Mouse (Mus musculus) heart, embryonic 13.5 days (tissue): ENCODE data around the gene Aire. TPM values are rescaled to one million over a fixed set of nuclear protein-coding genes. Genes with fewer than 3 reads are reported as not detected.

Experiments used
- ATAC-seq: fragments of 200-750 bp; cut with Nextera tagmentation; 2 replicates; pipeline ENCODE4 v1.8.0; 2017; ENCODE audit warnings: moderate TSS enrichment; ENCODE audit not compliant: insufficient number of reproducible peaks, low FRiP score, low TSS enrichment; ENCODE audit errors: extremely low read depth
- H3K27ac ChIP-seq: fragments of 300-500 bp; sonication (generic); replicated peaks from 2 replicates; pipeline ENCODE4 v1.5.1; 2015; ENCODE audit warnings: moderate library complexity, mild to moderate bottlenecking, inconsistent platforms
- H3K27me3 ChIP-seq: fragments of 300-500 bp; sonication (generic); replicated peaks from 2 replicates; pipeline ENCODE4 v1.6.1; 2015; ENCODE audit warnings: mild to moderate bottlenecking, inconsistent platforms
- H3K36me3 ChIP-seq: fragments of 300-500 bp; sonication (generic); 2 replicates; pipeline ENCODE4 v1.6.1; 2015; ENCODE audit warnings: mild to moderate bottlenecking, inconsistent platforms
- H3K4me1 ChIP-seq: fragments of 300-500 bp; sonication (generic); 2 replicates; pipeline ENCODE4 v1.6.1; 2015; ENCODE audit warnings: inconsistent platforms
- H3K4me2 ChIP-seq: fragments of 300-500 bp; sonication (generic); 2 replicates; pipeline ENCODE4 v1.6.1; 2015; ENCODE audit warnings: inconsistent platforms, mild to moderate bottlenecking, moderate library complexity
- H3K4me3 ChIP-seq: fragments of 300-500 bp; sonication (generic); 2 replicates; pipeline ENCODE4 v1.5.1; 2015; ENCODE audit warnings: moderate library complexity, mild to moderate bottlenecking, inconsistent platforms
- H3K9ac ChIP-seq: fragments of 300-500 bp; sonication (generic); 2 replicates; pipeline ENCODE4 v1.6.1; 2015; ENCODE audit warnings: inconsistent platforms, mild to moderate bottlenecking, moderate library complexity
- H3K9me3 ChIP-seq: fragments of 300-500 bp; sonication (generic); 2 replicates; pipeline ENCODE4 v1.6.1; 2016; ENCODE audit warnings: inconsistent platforms
- whole genome bisulfite sequencing: fragments of 180-500 bp; shearing (Covaris S2); methylation state at CpG from one replicate; pipeline ENCODE4 v1.1.7; 2015; ENCODE audit warnings: mixed read lengths; 5-methylcytosine and 5-hydroxymethylcytosine counted together
- polyA plus RNA-seq: library from polyadenylated mRNA; unstranded; fragments of >200 nt; fragmentation: Nextera tagmentation; extraction: Ambion mirVana; gene quantifications from 2 replicates; pipeline ENCODE4 v1.2.1, GENCODE M21; 2015

Aire gene
- polyA plus RNA-seq, 1 experiment from 2014 or later = not detected

DNA sequence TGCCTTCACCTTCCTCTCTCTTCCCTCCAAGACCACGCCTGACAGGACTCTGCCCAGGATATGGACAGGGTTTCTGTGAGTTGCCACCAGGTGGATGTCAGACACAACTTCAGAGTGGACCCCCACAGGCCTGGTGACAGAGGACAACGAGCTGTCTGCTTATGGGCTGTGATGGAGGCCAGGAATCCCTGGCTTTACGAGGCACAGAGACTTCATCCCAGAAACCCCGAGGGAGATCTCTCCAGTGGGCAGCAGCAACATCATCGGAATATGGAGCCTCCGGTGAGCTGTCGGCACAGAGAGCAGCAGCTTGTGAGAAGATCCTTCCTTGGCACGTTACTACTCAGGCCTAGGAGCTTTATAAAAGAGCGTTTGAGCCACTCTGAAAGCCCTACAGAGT is 34.5 kb upstream of the Aire start:
- Histone ChIP-seq H3K4me3 (no peak overlapping the region), H3K27me3 (0 out of 2 replicates have a peak, but pooled peaks cover 5% of the 10 kb centered on the region), H3K27ac (no peak overlapping the region), H3K4me2 (no peak overlapping the region), H3K9me3 (no peaks in the 10 kb centered on the region), H3K9ac (no peak overlapping the region), H3K36me3 (peaks cover 5% of the 10 kb centered on the region; the same call in 1 of the 2 replicates), H3K4me1 (no peaks in the 10 kb centered on the region)
- WGBS = 60% methylated on average over 9 of the region's 9 CpGs
- ATAC-seq = no peak

DNA sequence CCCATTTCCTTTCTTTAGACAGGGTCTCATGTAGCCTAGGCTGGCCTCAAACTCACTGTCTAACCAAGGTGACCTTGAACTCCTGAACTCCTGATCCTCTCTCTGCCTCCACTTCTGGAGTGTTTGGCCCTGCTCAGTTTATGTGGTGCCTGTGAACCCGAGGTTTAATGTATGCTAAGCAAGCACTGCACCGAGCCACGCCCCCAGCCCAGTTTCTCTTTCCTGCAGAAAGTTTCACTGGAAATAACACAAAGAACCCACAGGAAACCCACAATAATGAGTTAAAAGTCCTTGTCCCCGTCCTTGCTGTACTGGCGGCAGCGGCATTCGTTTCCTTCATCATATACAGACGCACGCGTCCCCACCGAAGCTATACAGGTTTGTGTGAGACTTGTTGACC is 31.6 kb upstream of the Aire start:
- no peaks in the 10 kb centered on the region for H3K9me3 ChIP-seq
- peaks cover 5% of the 10 kb centered on the region; the same call in 1 of the 2 replicates for H3K36me3 ChIP-seq
- H3K27ac ChIP-seq = no peak overlapping the region
- H3K4me3 ChIP-seq = no peak overlapping the region
- no peak overlapping the region for H3K4me2 ChIP-seq
- H3K4me1 ChIP-seq = 0 out of 2 replicates have a peak, but pooled peaks cover under 1% of the 10 kb centered on the region
- H3K27me3 ChIP-seq = peaks cover 22% of the 10 kb centered on the region
- ATAC-seq = no peak
- 74% methylated on average over 11 of the region's 11 CpGs for WGBS
- H3K9ac ChIP-seq = no peak overlapping the region

GRCm38 (mm10) chr10:78074151-78074550 is 30.7 kb upstream of the Aire start:
- ATAC-seq = no peak
- WGBS = 66% methylated on average over 4 of the region's 4 CpGs
- Histone ChIP-seq H3K4me2 (no peak overlapping the region), H3K4me3 (no peak overlapping the region), H3K9me3 (no peaks in the 10 kb centered on the region), H3K27ac (no peak overlapping the region), H3K4me1 (0 out of 2 replicates have a peak, but pooled peaks cover 5% of the 10 kb centered on the region), H3K36me3 (peaks cover 5% of the 10 kb centered on the region; the same call in 1 of the 2 replicates), H3K9ac (no peak overlapping the region), H3K27me3 (peaks cover 20% of the 10 kb centered on the region)

DNA sequence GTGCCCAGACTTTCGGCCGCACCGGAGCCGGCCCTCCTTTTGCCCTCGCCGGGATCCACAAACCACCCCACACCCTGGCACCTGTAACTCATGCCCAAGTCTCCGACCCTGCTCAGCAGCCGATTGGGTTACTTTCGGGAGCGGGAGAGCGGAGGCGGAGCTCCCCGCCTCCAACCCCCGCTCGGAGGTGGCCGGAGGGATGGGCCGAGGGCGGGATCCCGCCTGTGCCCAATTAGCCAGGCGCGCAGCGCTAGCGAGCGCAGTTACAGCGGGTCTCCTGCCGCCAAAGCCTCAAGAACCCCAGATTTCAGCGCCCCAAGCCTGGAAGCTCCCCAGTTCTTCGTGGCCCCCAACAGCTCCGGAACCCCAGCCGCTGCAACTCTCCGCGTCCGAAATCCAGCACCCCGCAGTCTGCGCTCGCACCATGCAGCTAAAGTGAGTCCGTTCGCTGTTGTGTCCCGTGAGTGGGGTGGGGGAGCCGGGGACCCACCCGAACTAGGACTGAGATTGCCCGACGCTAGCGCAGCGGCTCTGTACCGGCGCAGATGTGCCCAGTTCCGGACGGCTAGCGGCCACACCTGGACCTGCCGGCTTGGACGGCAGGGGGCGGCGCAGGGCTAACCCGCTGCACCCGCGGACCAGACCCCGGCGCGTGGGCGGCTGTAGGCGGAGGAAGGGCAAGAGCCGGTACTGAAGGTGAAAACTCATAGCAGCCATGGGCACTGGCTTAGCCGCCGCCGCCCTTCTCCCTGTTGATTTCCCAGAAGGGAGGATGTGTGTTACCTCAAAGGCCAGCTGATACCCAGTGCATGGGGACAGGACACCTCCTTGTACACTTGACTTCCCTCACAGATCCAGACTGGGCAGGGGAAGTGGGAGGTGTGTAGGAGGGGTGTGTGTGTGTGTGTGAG is 25.9 kb upstream of the Aire start, which contains the start of gene Icosl:
Gene Icosl (plus strand): TSS at position 202 of the 911 bp plus-strand sequence.
- Histone ChIP-seq H3K27ac (no peak within 1 kb of the TSS), H3K9ac (peak within 1 kb of the TSS; percentile 85), H3K36me3 (no peaks in the 10 kb centered on the region), H3K4me1 (peaks cover 9% of the 10 kb centered on the region), H3K4me2 (peak within 1 kb of the TSS; percentile 100), H3K9me3 (no peaks in the 10 kb centered on the region), H3K4me3 (peak within 1 kb of the TSS; percentile 74), H3K27me3 (peaks cover 38% of the 10 kb centered on the region)
- under 1% methylated on average over 66 of the region's 66 CpGs for WGBS
- ATAC-seq = peak; percentile 79

DNA sequence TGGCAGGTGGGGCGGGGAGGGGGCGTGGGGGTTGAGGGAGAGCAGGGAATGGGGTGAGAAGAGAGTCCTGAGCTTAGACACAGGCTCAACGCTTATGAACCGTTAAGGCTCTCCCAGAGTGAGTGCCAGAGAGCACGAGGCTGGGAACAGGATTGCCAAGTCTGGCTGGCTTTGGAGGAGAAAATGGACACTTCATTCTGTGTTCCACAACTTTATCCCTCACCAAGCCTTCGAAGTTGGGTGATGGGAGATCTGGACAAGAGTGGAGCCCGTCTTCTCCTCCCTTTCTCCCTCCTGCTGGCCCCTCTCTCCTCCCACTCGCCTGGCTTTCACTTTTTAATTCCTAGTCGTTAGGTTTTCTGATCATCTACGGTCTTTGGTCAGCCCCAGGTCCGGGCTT is 25.1 kb upstream of the Aire start:
- peak overlapping the region; percentile 85 for H3K9ac ChIP-seq
- WGBS = 19% methylated on average over 11 of the region's 11 CpGs
- H3K4me3 ChIP-seq = peak overlapping the region; percentile 74
- peak overlapping the region; percentile 100 for H3K4me2 ChIP-seq
- H3K36me3 ChIP-seq = no peaks in the 10 kb centered on the region
- H3K27ac ChIP-seq = no peak overlapping the region
- H3K9me3 ChIP-seq = no peaks in the 10 kb centered on the region
- peaks cover 9% of the 10 kb centered on the region for H3K4me1 ChIP-seq
- ATAC-seq = no peak
- H3K27me3 ChIP-seq = peaks cover 38% of the 10 kb centered on the region

- 34% methylated on average over 4 of the region's 4 CpGs for WGBS
These were observed 23.8 kb upstream of the Aire start for GRCm38 (mm10) chr10:78067226-78067625.

GRCm38 (mm10) chr10:78063122-78063521 is 19.7 kb upstream of the Aire start:
- Histone ChIP-seq H3K9ac (no peak overlapping the region), H3K4me3 (no peak overlapping the region), H3K27ac (no peak overlapping the region), H3K36me3 (no peaks in the 10 kb centered on the region), H3K4me2 (no peak overlapping the region), H3K4me1 (no peaks in the 10 kb centered on the region), H3K9me3 (no peaks in the 10 kb centered on the region), H3K27me3 (peaks cover 10% of the 10 kb centered on the region)
- no peak for ATAC-seq
- WGBS = 71% methylated on average over 9 of the region's 9 CpGs

More at GRCm38 (mm10) chr10:78067226-78067625, 23.8 kb upstream of the Aire start:
- no peak for ATAC-seq
- Histone ChIP-seq H3K4me3 (no peak overlapping the region), H3K36me3 (no peaks in the 10 kb centered on the region), H3K27ac (no peak overlapping the region), H3K9me3 (no peaks in the 10 kb centered on the region), H3K27me3 (peaks cover 38% of the 10 kb centered on the region), H3K9ac (no peak overlapping the region), H3K4me1 (peaks cover 9% of the 10 kb centered on the region), H3K4me2 (no peak overlapping the region)

DNA sequence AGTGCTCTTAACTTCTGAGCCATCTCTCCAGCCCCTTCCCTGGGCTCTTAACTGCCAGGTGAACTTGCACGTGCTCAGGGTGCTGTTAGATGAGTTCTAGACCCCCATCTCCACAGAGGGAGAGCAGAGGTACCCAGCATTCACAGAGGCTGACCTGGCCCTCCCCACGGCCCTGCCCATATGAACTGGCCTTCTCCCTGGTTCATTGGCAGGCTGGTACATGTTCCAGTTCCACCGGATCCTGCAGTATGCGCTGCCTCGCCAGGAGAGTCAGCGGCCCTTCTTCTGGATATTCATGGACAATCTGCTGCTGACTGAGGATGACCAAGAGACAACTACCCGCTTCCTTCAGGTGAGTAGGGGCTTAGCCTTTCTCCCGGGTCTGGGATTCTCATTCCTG is 13.6 kb upstream of the Aire start:
- Histone ChIP-seq H3K4me2 (no peak overlapping the region), H3K4me1 (no peaks in the 10 kb centered on the region), H3K9me3 (no peaks in the 10 kb centered on the region), H3K27me3 (peaks cover 8% of the 10 kb centered on the region; the same call in 1 of the 2 replicates), H3K4me3 (no peak overlapping the region), H3K27ac (no peak overlapping the region), H3K36me3 (no peaks in the 10 kb centered on the region), H3K9ac (no peak overlapping the region)
- no peak for ATAC-seq
- WGBS = 85% methylated on average over 8 of the region's 8 CpGs

DNA sequence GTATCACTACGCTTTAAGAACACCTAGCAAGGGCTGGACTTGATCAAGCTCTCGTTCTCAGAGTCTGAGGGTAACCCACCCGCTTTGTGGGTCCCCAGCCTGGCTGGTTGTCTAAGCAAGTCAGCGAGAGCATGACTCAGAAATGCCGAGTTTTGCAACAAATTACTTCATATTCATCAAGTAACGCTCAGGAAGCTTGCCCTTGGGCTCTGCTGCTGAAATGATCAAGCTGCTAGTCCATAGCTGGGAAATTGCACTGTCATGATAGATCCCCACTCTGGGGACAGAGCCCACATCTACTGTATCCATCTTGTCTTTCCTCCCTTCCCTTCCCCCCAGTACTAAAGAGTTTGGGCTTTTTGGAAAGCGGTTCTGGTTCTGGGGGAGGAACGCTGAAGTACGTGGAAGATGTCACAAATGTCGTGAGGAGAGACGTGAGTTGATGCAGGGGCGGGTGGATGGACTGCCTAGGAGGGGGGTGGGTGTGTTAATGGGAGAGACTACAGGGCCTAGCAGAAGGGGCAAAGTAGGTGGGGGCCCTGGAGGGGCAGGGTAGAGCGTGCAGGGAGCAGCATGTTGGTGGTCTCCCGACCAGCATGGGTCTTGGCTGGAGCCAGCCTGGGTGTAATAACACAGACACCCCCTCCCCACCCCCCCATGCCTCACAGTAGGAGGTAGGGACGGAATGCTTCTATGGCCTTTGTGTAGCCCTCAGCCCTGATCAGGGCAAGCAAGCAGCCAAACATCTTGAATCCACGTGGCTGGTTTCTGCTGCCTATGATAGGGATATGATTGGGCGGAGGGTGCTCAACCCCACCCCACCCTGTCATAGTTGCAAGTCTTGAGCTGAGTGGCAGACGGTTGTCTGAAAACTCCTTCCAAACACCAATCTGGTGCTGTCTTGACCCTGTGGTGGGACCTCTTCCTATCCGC is 11.5 kb upstream of the Aire start:
- Histone ChIP-seq H3K4me3 (no peak overlapping the region), H3K9me3 (no peaks in the 10 kb centered on the region), H3K4me2 (no peak overlapping the region), H3K27ac (no peak overlapping the region), H3K36me3 (no peaks in the 10 kb centered on the region), H3K9ac (no peak overlapping the region), H3K4me1 (no peaks in the 10 kb centered on the region), H3K27me3 (peaks cover 16% of the 10 kb centered on the region)
- no peak for ATAC-seq
- WGBS = 62% methylated on average over 19 of the region's 19 CpGs

DNA sequence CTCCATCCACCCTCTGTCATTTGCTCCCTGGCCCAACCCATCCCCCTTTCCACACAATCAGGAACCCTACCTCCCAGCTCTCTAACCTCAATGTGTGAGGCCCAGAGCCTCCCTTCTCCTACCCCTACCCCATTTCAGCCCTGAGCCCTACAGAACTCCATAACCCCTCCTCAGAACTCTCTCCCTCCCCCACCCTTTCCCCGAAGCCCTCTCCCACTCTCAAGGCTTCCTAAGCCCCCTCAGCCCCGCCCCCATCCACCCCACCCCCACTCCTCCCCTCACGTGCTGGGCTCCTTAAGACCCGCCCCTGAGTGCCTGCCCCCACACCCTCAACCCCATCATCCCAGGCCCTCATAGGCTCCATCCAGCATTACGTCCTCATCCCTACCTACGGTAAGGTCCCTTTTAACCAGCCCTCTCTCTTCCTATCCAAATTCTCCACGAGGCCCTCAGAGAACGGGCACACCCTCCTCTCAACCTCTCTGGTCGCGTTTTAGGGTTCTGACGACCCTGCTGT is 6.2 kb upstream of the Aire start:
- no peaks in the 10 kb centered on the region for H3K36me3 ChIP-seq
- H3K27ac ChIP-seq = no peak overlapping the region
- H3K4me3 ChIP-seq = no peak overlapping the region
- H3K27me3 ChIP-seq = peaks cover 10% of the 10 kb centered on the region
- no peak overlapping the region for H3K4me2 ChIP-seq
- 48% methylated on average over 11 of the region's 11 CpGs for WGBS
- no peak for ATAC-seq
- H3K9me3 ChIP-seq = no peaks in the 10 kb centered on the region
- H3K4me1 ChIP-seq = no peaks in the 10 kb centered on the region
- H3K9ac ChIP-seq = no peak overlapping the region
